Comparison of ENCODE assay signal across 9 mouse cellular contexts in genomic region chr10:75560549-75560899, GRCm38 (mm10). TPM values are rescaled to one million over a fixed set of nuclear protein-coding genes. Genes with fewer than 3 reads are reported as not detected.
DNase-seq lines count a peak whose midpoint lies in the region; ATAC-seq and TF ChIP-seq lines count a peak whose summit lies in the region.
"Had no signal": no experiment of that assay in that cellular context is flagged by ENCODE, and none has a peak within 500 bp of the region (broad histone marks: within the 10 kb centered on the region; RNA-seq: fewer than 3 reads in every experiment).

No protein-coding gene starts in this region.

- TF ChIP-seq CTCF in kidney, adult 2 months (conservative IDR thresholded peaks at IDR 0.05; ENCODE audit: insufficient read depth, insufficient read length, low read depth, low read length), result no peak

- H3K9ac ChIP-seq in kidney, embryonic 16.5 days (replicated peaks; ENCODE audit: low read length), result peak overlapping the region; percentile 85
- no peak overlapping the region; the same call in 1 of the 2 replicates for H3K9ac ChIP-seq in embryonic facial prominence, embryonic 11.5 days (replicated peaks; ENCODE audit: low read length)
- peak overlapping the region; percentile 75 for H3K9ac ChIP-seq in hindbrain, embryonic 15.5 days
- H3K9ac ChIP-seq: liver, embryonic 14.5 days had no signal

- peak overlapping the region; percentile 59 for H3K4me3 ChIP-seq in kidney, embryonic 16.5 days (ENCODE audit: low read length)
- H3K4me3 ChIP-seq in kidney, adult 2 months (ENCODE audit: insufficient read depth, low read depth, low read length), result no peak overlapping the region; the same call in 1 of the 2 replicates
- peak overlapping the region; percentile 55; the same call in 1 of the 2 replicates for H3K4me3 ChIP-seq in embryonic facial prominence, embryonic 11.5 days (ENCODE audit: low read depth, low read length)
- H3K4me3 ChIP-seq in hindbrain, embryonic 15.5 days, result peak overlapping the region; percentile 60
- peak overlapping the region; percentile 8 for H3K4me3 ChIP-seq in myocyte

- no peak for DNase-seq in kidney, adult 2 months
- peak; percentile 31 for DNase-seq in embryonic facial prominence, embryonic 11.5 days (ENCODE audit: low spot score)
- DNase-seq in ovary, adult 18-20 months (ENCODE audit: low spot score), result no peak
- no peak for DNase-seq in kidney, postnatal 10 days
- no peak for DNase-seq in adipocyte (ENCODE audit: low spot score)

- TF ChIP-seq POLR2A in kidney, adult 2 months (IDR thresholded peaks at IDR 0.05; ENCODE audit: low read depth, low read length), result no peak
- no peak for TF ChIP-seq POLR2A in myocyte (IDR thresholded peaks at IDR 0.05; ENCODE audit: insufficient read length, low read depth)

- H3K36me3 ChIP-seq in kidney, embryonic 16.5 days (ENCODE audit: insufficient read depth, low read length), result no peaks in the 10 kb centered on the region
- no peaks in the 10 kb centered on the region for H3K36me3 ChIP-seq in kidney, adult 2 months (ENCODE audit: control insufficient read depth, insufficient read depth, low read length)
- H3K36me3 ChIP-seq in embryonic facial prominence, embryonic 11.5 days (replicated peaks; ENCODE audit: control insufficient read depth, insufficient read depth, low read depth, low read length), result no peaks in the 10 kb centered on the region
- H3K36me3 ChIP-seq in hindbrain, embryonic 15.5 days, result peaks cover 12% of the 10 kb centered on the region; the same call in 1 of the 2 replicates
- H3K36me3 ChIP-seq in myocyte (ENCODE audit: control insufficient read depth, insufficient read depth), result no peaks in the 10 kb centered on the region

- peaks cover 44% of the 10 kb centered on the region for H3K4me1 ChIP-seq in kidney, embryonic 16.5 days (ENCODE audit: insufficient read depth, low read length)
- peaks cover 16% of the 10 kb centered on the region; the same call in 1 of the 2 replicates for H3K4me1 ChIP-seq in kidney, adult 2 months (ENCODE audit: control insufficient read depth, insufficient read depth, low read length)
- peaks cover 16% of the 10 kb centered on the region for H3K4me1 ChIP-seq in embryonic facial prominence, embryonic 11.5 days (ENCODE audit: control insufficient read depth, insufficient read depth, low read length)
- peaks cover 53% of the 10 kb centered on the region for H3K4me1 ChIP-seq in hindbrain, embryonic 15.5 days (replicated peaks)

- H3K27ac ChIP-seq in kidney, embryonic 16.5 days (ENCODE audit: low read length), result no peak overlapping the region
- H3K27ac ChIP-seq in kidney, adult 2 months (ENCODE audit: insufficient read depth, low read depth, low read length), result no peak overlapping the region
- H3K27ac ChIP-seq in embryonic facial prominence, embryonic 11.5 days (replicated peaks; ENCODE audit: low read depth, low read length), result no peak overlapping the region
- H3K27ac ChIP-seq in hindbrain, embryonic 15.5 days (replicated peaks), result peak overlapping the region; percentile 97
- H3K27ac ChIP-seq: liver, embryonic 14.5 days had no signal

- no peaks in the 10 kb centered on the region for H3K79me2 ChIP-seq in myocyte (ENCODE audit: control insufficient read depth, insufficient read depth)

- peak overlapping the region; percentile 99 for H3K4me2 ChIP-seq in kidney, embryonic 16.5 days (replicated peaks; ENCODE audit: low read depth, low read length)
- peak overlapping the region; percentile 97 for H3K4me2 ChIP-seq in embryonic facial prominence, embryonic 11.5 days (ENCODE audit: low read depth, low read length)
- H3K4me2 ChIP-seq in hindbrain, embryonic 15.5 days, result peak overlapping the region; percentile 82
- H3K4me2 ChIP-seq in myocyte (ENCODE audit: low read depth), result peak overlapping the region; percentile 72

- no peaks in the 10 kb centered on the region for H3K9me3 ChIP-seq in kidney, embryonic 16.5 days (ENCODE audit: low read length)
- H3K9me3 ChIP-seq in embryonic facial prominence, embryonic 11.5 days (replicated peaks; ENCODE audit: control insufficient read depth, low read length), result no peaks in the 10 kb centered on the region
- H3K9me3 ChIP-seq in hindbrain, embryonic 15.5 days, result no peaks in the 10 kb centered on the region

- 17% methylated on average over 6 of the region's 6 CpGs for WGBS in kidney, embryonic 16.5 days
- WGBS in kidney, adult 2 months, result 40% methylated on average over 6 of the region's 6 CpGs
- WGBS in embryonic facial prominence, embryonic 11.5 days, result 5% methylated on average over 6 of the region's 6 CpGs
- 9% methylated on average over 6 of the region's 6 CpGs for WGBS in hindbrain, embryonic 15.5 days

- peaks cover 24% of the 10 kb centered on the region for H3K27me3 ChIP-seq in kidney, embryonic 16.5 days (ENCODE audit: insufficient read depth, low read length)
- no peaks in the 10 kb centered on the region for H3K27me3 ChIP-seq in kidney, adult 2 months (replicated peaks; ENCODE audit: control insufficient read depth, insufficient read depth, low read length)
- H3K27me3 ChIP-seq in embryonic facial prominence, embryonic 11.5 days (ENCODE audit: control insufficient read depth, insufficient read depth, low read length), result peaks cover 10% of the 10 kb centered on the region
- H3K27me3 ChIP-seq in hindbrain, embryonic 15.5 days, result no peaks in the 10 kb centered on the region
- H3K27me3 ChIP-seq in myocyte (ENCODE audit: control insufficient read depth, insufficient read depth, insufficient read length), result no peaks in the 10 kb centered on the region

- no peak overlapping the region for H3ac ChIP-seq in myocyte (ENCODE audit: control insufficient read depth, insufficient read length)

- ATAC-seq in kidney, embryonic 16.5 days (ENCODE audit: low FRiP score, low TSS enrichment), result no peak
- ATAC-seq in embryonic facial prominence, embryonic 11.5 days (replicated peaks; ENCODE audit: insufficient number of reproducible peaks, low FRiP score, low TSS enrichment, low read depth), result peak; percentile 13; the same call in 1 of the 2 replicates
- peak; percentile 40 for ATAC-seq in hindbrain, embryonic 15.5 days (ENCODE audit: low FRiP score, low read depth)

TF ChIP-seq in myocyte, 11 proteins besides CTCF, POLR2A, EP300 and RAD21:
- TF ChIP-seq POLR2AphosphoS2 (IDR thresholded peaks at IDR 0.05; ENCODE audit: insufficient read length, low read depth), result no peak
TF ChIP-seq in myocyte: peak in this region for 0.

RNA-seq across cellular contexts. Expression of gene Lrrc75b, which starts 0.4 kb away (rescaled TPM):
- polyA plus RNA-seq in kidney, embryonic 16.5 days (2015; fragmentation: Nextera tagmentation; extraction: Ambion mirVana), result 3.3 and 3.8 TPM in 2 replicates
- polyA plus RNA-seq in kidney, adult 2 months (2012; rRNA removed), result 2.1 and 2.2 TPM in 2 replicates
- 2.0 and 2.5 TPM in 2 replicates for polyA plus RNA-seq in embryonic facial prominence, embryonic 11.5 days (2014; fragmentation: Nextera tagmentation; extraction: Ambion mirVana)
- 38.7 and 42.4 TPM in 2 replicates for polyA plus RNA-seq in hindbrain, embryonic 15.5 days (2015; fragmentation: Nextera tagmentation; extraction: Ambion mirVana)
- 1.1 TPM for polyA plus RNA-seq in myocyte (2012; fragmentation: generic; extraction: Trizol)

RNA-seq across cellular contexts. Expression of gene Ggt1, which starts 0.9 kb away (rescaled TPM):
- polyA plus RNA-seq in kidney, embryonic 16.5 days (2015; fragmentation: Nextera tagmentation; extraction: Ambion mirVana), result 244 and 292 TPM in 2 replicates
- 881 and 1,007 TPM in 2 replicates for polyA plus RNA-seq in kidney, adult 2 months (2012; rRNA removed)
- polyA plus RNA-seq in embryonic facial prominence, embryonic 11.5 days (2014; fragmentation: Nextera tagmentation; extraction: Ambion mirVana), result 0.55 and 3.0 TPM in 2 replicates
- 1.2 and 1.3 TPM in 2 replicates for polyA plus RNA-seq in hindbrain, embryonic 15.5 days (2015; fragmentation: Nextera tagmentation; extraction: Ambion mirVana)
- 0.06 TPM for polyA plus RNA-seq in myocyte (2012; fragmentation: generic; extraction: Trizol)

RNA-seq across cellular contexts. Expression of gene Ggt5, which starts 28.6 kb away (rescaled TPM):
- polyA plus RNA-seq in kidney, embryonic 16.5 days (2015; fragmentation: Nextera tagmentation; extraction: Ambion mirVana), result 6.4 and 9.5 TPM in 2 replicates
- polyA plus RNA-seq in kidney, adult 2 months (2012; rRNA removed), result 34.5 and 48.3 TPM in 2 replicates
- polyA plus RNA-seq in embryonic facial prominence, embryonic 11.5 days (2014; fragmentation: Nextera tagmentation; extraction: Ambion mirVana), result 0.22 and 0.46 TPM in 2 replicates
- polyA plus RNA-seq in hindbrain, embryonic 15.5 days (2015; fragmentation: Nextera tagmentation; extraction: Ambion mirVana), result 2.8 and 4.5 TPM in 2 replicates
- polyA plus RNA-seq in myocyte (2012; fragmentation: generic; extraction: Trizol), result 0.22 TPM

RNA-seq across cellular contexts. Expression of gene Gucd1, which starts 42.8 kb away (rescaled TPM):
- polyA plus RNA-seq in kidney, embryonic 16.5 days (2015; fragmentation: Nextera tagmentation; extraction: Ambion mirVana), result 53.4 and 54.0 TPM in 2 replicates
- polyA plus RNA-seq in kidney, adult 2 months (2012; rRNA removed), result 124 and 164 TPM in 2 replicates
- 31.4 and 33.3 TPM in 2 replicates for polyA plus RNA-seq in embryonic facial prominence, embryonic 11.5 days (2014; fragmentation: Nextera tagmentation; extraction: Ambion mirVana)
- 20.2 and 20.3 TPM in 2 replicates for polyA plus RNA-seq in hindbrain, embryonic 15.5 days (2015; fragmentation: Nextera tagmentation; extraction: Ambion mirVana)
- 17.5 TPM for polyA plus RNA-seq in myocyte (2012; fragmentation: generic; extraction: Trizol)

RNA-seq across cellular contexts. Expression of gene Snrpd3, which starts 43.2 kb away (rescaled TPM):
- polyA plus RNA-seq in kidney, embryonic 16.5 days (2015; fragmentation: Nextera tagmentation; extraction: Ambion mirVana), result 156 and 186 TPM in 2 replicates
- 27.0 and 41.2 TPM in 2 replicates for polyA plus RNA-seq in kidney, adult 2 months (2012; rRNA removed)
- 207 and 210 TPM in 2 replicates for polyA plus RNA-seq in embryonic facial prominence, embryonic 11.5 days (2014; fragmentation: Nextera tagmentation; extraction: Ambion mirVana)
- 127 and 132 TPM in 2 replicates for polyA plus RNA-seq in hindbrain, embryonic 15.5 days (2015; fragmentation: Nextera tagmentation; extraction: Ambion mirVana)
- polyA plus RNA-seq in myocyte (2012; fragmentation: generic; extraction: Trizol), result 195 TPM

Comparison
In these comparisons a context has a peak if more than half of its experiments do, and no peak if none do; other contexts are left out.
1. RNA of gene Ggt1, which starts 0.9 kb away (polyA plus RNA-seq): 881 to 1,007 TPM in kidney, adult 2 months and 244 to 292 TPM in kidney, embryonic 16.5 days; 1.2 to 1.3 TPM in hindbrain, embryonic 15.5 days, 0.55 to 3.0 TPM in embryonic facial prominence, embryonic 11.5 days and 0.06 TPM in myocyte (single experiment); every median in the first group is over 10 times any median in the second.
2. Peak in every context shown above with its lines, with median percentiles within 50 percentile points of each other: H3K4me2 ChIP-seq.